In genomic region chr3:101194725-101195124, GRCm38 (mm10) we compare ENCODE assay signal across 19 mouse cellular contexts.
A peak's percentile ranks its signal among the peaks of the same experiment; 100 is the strongest.
DNase-seq lines count a peak whose midpoint lies in the region; ATAC-seq and TF ChIP-seq lines count a peak whose summit lies in the region.
"Had no signal": no experiment of that assay in that cellular context is flagged by ENCODE, and none has a peak within 500 bp of the region (broad histone marks: within the 10 kb centered on the region; RNA-seq: fewer than 3 reads in every experiment).

No protein-coding gene starts in this region.

- no peak overlapping the region for H3K4me2 ChIP-seq in midbrain, embryonic 12.5 days (replicated peaks)
- H3K4me2 ChIP-seq in midbrain, postnatal 0 days (ENCODE audit: low read depth, low read length, poor library complexity, severe bottlenecking), result no peak overlapping the region
- H3K4me2 ChIP-seq: embryonic facial prominence, embryonic 12.5 days; heart, embryonic 13.5 days; hindbrain, embryonic 15.5 days had no signal

- no peaks in the 10 kb centered on the region for H3K36me3 ChIP-seq in midbrain, embryonic 12.5 days
- H3K36me3 ChIP-seq in midbrain, postnatal 0 days (ENCODE audit: insufficient read depth, low read length), result no peaks in the 10 kb centered on the region
- H3K36me3 ChIP-seq: embryonic facial prominence, embryonic 12.5 days; heart, embryonic 13.5 days; hindbrain, embryonic 15.5 days had no signal

- no peaks in the 10 kb centered on the region for H3K9me3 ChIP-seq in midbrain, embryonic 12.5 days
- no peaks in the 10 kb centered on the region for H3K9me3 ChIP-seq in midbrain, postnatal 0 days (ENCODE audit: low read length)
- H3K9me3 ChIP-seq: embryonic facial prominence, embryonic 12.5 days; heart, embryonic 13.5 days; hindbrain, embryonic 15.5 days had no signal

- 0 out of 2 replicates have a peak overlapping the region, but pooled peaks have one; percentile 11 for H3K9ac ChIP-seq in midbrain, embryonic 12.5 days (replicated peaks)
- H3K9ac ChIP-seq in midbrain, postnatal 0 days (replicated peaks; ENCODE audit: low read length, poor library complexity, severe bottlenecking), result no peak overlapping the region
- H3K9ac ChIP-seq: embryonic facial prominence, embryonic 12.5 days; heart, embryonic 13.5 days; hindbrain, embryonic 15.5 days had no signal

- H3K4me3 ChIP-seq in midbrain, embryonic 12.5 days, result no peak overlapping the region
- H3K4me3 ChIP-seq in midbrain, postnatal 0 days (ENCODE audit: low read depth, low read length), result no peak overlapping the region
- H3K4me3 ChIP-seq: embryonic facial prominence, embryonic 12.5 days; heart, embryonic 13.5 days; hindbrain, embryonic 15.5 days had no signal

- DNase-seq in frontal cortex, postnatal 10 days (ENCODE audit: low spot score in 2 of 2), result no peak
- DNase-seq in midbrain, postnatal 0 days (ENCODE audit: low spot score), result no peak
- peak; percentile 36 to 67 for DNase-seq in right cerebral cortex, postnatal 10 days (ENCODE audit: low spot score in 2 of 2)
- no peak for DNase-seq in right cerebral cortex, postnatal 25 days
- DNase-seq in cerebellum, postnatal 4 days (ENCODE audit: low spot score in 2 of 2), result no peak
- DNase-seq: adrenal gland, postnatal 14 days; cerebellum, adult 8-10 months; cerebellum, postnatal 14 days; gastrocnemius, postnatal 36 days; heart, adult 11 months; heart, postnatal 36 days had no signal

- no peak overlapping the region for H3K27ac ChIP-seq in midbrain, embryonic 12.5 days (replicated peaks)
- no peak overlapping the region for H3K27ac ChIP-seq in midbrain, postnatal 0 days (ENCODE audit: low read depth, low read length)
- H3K27ac ChIP-seq: embryonic facial prominence, embryonic 12.5 days; heart, embryonic 13.5 days had no signal

- TF ChIP-seq CTCF in midbrain, postnatal 0 days (IDR thresholded peaks at IDR 0.05), result no peak

- WGBS in midbrain, embryonic 12.5 days, result 80% methylated on average over 5 of the region's 5 CpGs
- 71% methylated on average over 5 of the region's 5 CpGs for WGBS in midbrain, postnatal 0 days

- peak; percentile 90 for ATAC-seq in frontal cortex, adult (ENCODE audit: low TSS enrichment)
- no peak for ATAC-seq in midbrain, embryonic 12.5 days (ENCODE audit: low FRiP score, low read depth)
- no peak for ATAC-seq in midbrain, postnatal 0 days (ENCODE audit: low FRiP score)
- ATAC-seq: activated CD4-positive, CD25-positive, alpha-beta regulatory T cell, adult 4 months; Patski had no signal

- H3K27me3 ChIP-seq in midbrain, embryonic 12.5 days, result peaks cover 28% of the 10 kb centered on the region
- H3K27me3 ChIP-seq in midbrain, postnatal 0 days (ENCODE audit: insufficient read depth, low read length), result no peaks in the 10 kb centered on the region
- H3K27me3 ChIP-seq: CH12.LX; embryonic facial prominence, embryonic 12.5 days; heart, embryonic 13.5 days; hindbrain, embryonic 15.5 days had no signal

- peaks cover 32% of the 10 kb centered on the region for H3K4me1 ChIP-seq in midbrain, embryonic 12.5 days
- H3K4me1 ChIP-seq in midbrain, postnatal 0 days (ENCODE audit: insufficient read depth, low read length), result 0 out of 2 replicates have a peak, but pooled peaks cover 3% of the 10 kb centered on the region
- H3K4me1 ChIP-seq: embryonic facial prominence, embryonic 12.5 days had no signal

Comparison
In these comparisons a context has a peak if more than half of its experiments do, and no peak if none do; other contexts are left out.
1. DNase-seq: peak in right cerebral cortex, postnatal 10 days (2 of 2); none in frontal cortex, postnatal 10 days (0 of 2), midbrain, postnatal 0 days (single experiment), right cerebral cortex, postnatal 25 days (single experiment) and cerebellum, postnatal 4 days (0 of 2).